ENCODE assay signal across 10 mouse cellular contexts in the genomic region with DNA sequence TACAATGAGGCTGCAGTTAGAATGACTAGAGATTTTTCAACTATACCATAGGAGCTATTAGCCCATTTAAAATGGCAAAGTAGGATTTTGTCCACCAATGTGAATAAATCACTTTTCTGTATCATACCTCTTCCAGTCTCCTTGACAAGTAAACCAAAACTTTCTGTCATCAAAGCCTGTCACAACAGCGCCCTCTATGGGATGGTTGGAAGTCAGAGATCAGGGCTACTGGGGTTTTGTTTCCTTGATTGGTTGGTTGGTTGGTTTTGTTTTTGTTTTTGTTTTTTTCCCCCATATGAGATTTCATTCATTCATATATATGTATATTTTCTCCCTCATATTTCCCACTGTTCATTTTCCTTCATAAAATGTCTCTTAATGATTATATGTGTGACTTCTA.
DNase-seq lines count a peak whose midpoint lies in the region; ATAC-seq and TF ChIP-seq lines count a peak whose summit lies in the region.
"Had no signal": no experiment of that assay in that cellular context is flagged by ENCODE, and none has a peak within 500 bp of the region (broad histone marks: within the 10 kb centered on the region; RNA-seq: fewer than 3 reads in every experiment).

No protein-coding gene starts in this region.

- no peak overlapping the region for H3K4me2 ChIP-seq in lung, postnatal 0 days (replicated peaks; ENCODE audit: low read depth, low read length)
- no peak overlapping the region for H3K4me2 ChIP-seq in neural tube, embryonic 15.5 days
- H3K4me2 ChIP-seq: embryonic facial prominence, embryonic 12.5 days; heart, embryonic 11.5 days had no signal

- DNase-seq in gastrocnemius, adult 2 months: no peak
- no peak for DNase-seq in gastrocnemius, postnatal 36 days
- no peak for DNase-seq in lung, postnatal 0 days (ENCODE audit: low spot score)
- DNase-seq in lung, postnatal 4 days: no peak
- DNase-seq in R1 (ENCODE audit: low read depth, low spot score): peak; percentile 51
- DNase-seq in naive thymus-derived CD4-positive, alpha-beta T cell, adult 2 months (ENCODE audit: low read depth): peak; percentile 7
- DNase-seq in frontal cortex, adult 2 months (ENCODE audit: extremely low spot score in 1 of 2, low spot score in 1 of 2): no peak

- H3K9ac ChIP-seq in lung, postnatal 0 days (replicated peaks; ENCODE audit: low read depth): no peak overlapping the region
- H3K9ac ChIP-seq in neural tube, embryonic 15.5 days (replicated peaks): no peak overlapping the region
- H3K9ac ChIP-seq: embryonic facial prominence, embryonic 12.5 days had no signal

- no peaks in the 10 kb centered on the region for H3K27me3 ChIP-seq in lung, postnatal 0 days (replicated peaks; ENCODE audit: insufficient read depth, low read length)
- H3K27me3 ChIP-seq in neural tube, embryonic 15.5 days (replicated peaks): no peaks in the 10 kb centered on the region
- H3K27me3 ChIP-seq: embryonic facial prominence, embryonic 12.5 days had no signal

- H3K4me3 ChIP-seq in gastrocnemius, adult 2 months: no peak overlapping the region
- H3K4me3 ChIP-seq in lung, postnatal 0 days (ENCODE audit: low read depth, low read length): no peak overlapping the region
- H3K4me3 ChIP-seq in neural tube, embryonic 15.5 days (replicated peaks): no peak overlapping the region
- H3K4me3 ChIP-seq: embryonic facial prominence, embryonic 12.5 days had no signal

- no peaks in the 10 kb centered on the region for H3K9me3 ChIP-seq in lung, postnatal 0 days (ENCODE audit: low read length)
- H3K9me3 ChIP-seq in neural tube, embryonic 15.5 days (replicated peaks): no peaks in the 10 kb centered on the region
- H3K9me3 ChIP-seq: embryonic facial prominence, embryonic 12.5 days had no signal

- ATAC-seq in lung, postnatal 0 days: no peak
- ATAC-seq in neural tube, embryonic 15.5 days (ENCODE audit: low FRiP score): no peak

- no peak for TF ChIP-seq EP300 in lung, postnatal 0 days (IDR thresholded peaks at IDR 0.05)

- no peak overlapping the region for H3K27ac ChIP-seq in gastrocnemius, adult 2 months
- no peak overlapping the region for H3K27ac ChIP-seq in lung, postnatal 0 days (ENCODE audit: low read length)
- no peak overlapping the region for H3K27ac ChIP-seq in neural tube, embryonic 15.5 days (replicated peaks)
- H3K27ac ChIP-seq: embryonic facial prominence, embryonic 12.5 days had no signal

- no peaks in the 10 kb centered on the region for H3K4me1 ChIP-seq in lung, postnatal 0 days (ENCODE audit: insufficient read depth, low read depth, low read length)
- no peaks in the 10 kb centered on the region for H3K4me1 ChIP-seq in neural tube, embryonic 15.5 days
- H3K4me1 ChIP-seq: embryonic facial prominence, embryonic 12.5 days had no signal

- TF ChIP-seq CTCF in gastrocnemius, adult 2 months (IDR thresholded peaks at IDR 0.05): peak; percentile 46
- peak; percentile 43 for TF ChIP-seq CTCF in lung, postnatal 0 days (IDR thresholded peaks at IDR 0.05)

- intact Hi-C loops in gastrocnemius, adult 2 months (cut with DNase I): no loop called here
- intact Hi-C loops in gastrocnemius, postnatal 36 days (cut with DNase I): no loop called here

- 0% methylated on average over 1 of the region's 1 CpGs for WGBS in lung, postnatal 0 days
- WGBS in neural tube, embryonic 15.5 days: 0% methylated on average over 1 of the region's 1 CpGs

- H3K36me3 ChIP-seq in lung, postnatal 0 days (ENCODE audit: insufficient read depth, low read length): no peaks in the 10 kb centered on the region
- H3K36me3 ChIP-seq in neural tube, embryonic 15.5 days: no peaks in the 10 kb centered on the region
- H3K36me3 ChIP-seq: embryonic facial prominence, embryonic 12.5 days had no signal

Comparison
In these comparisons a context has a peak if more than half of its experiments do, and no peak if none do; other contexts are left out.
1. DNase-seq: peak in R1 (single experiment) and naive thymus-derived CD4-positive, alpha-beta T cell, adult 2 months (single experiment); none in gastrocnemius, adult 2 months (single experiment), gastrocnemius, postnatal 36 days (0 of 2), lung, postnatal 0 days (single experiment), lung, postnatal 4 days (0 of 2) and frontal cortex, adult 2 months (0 of 2).